Mouse (Mus musculus): ENCODE data around the gene 1700001C19Rik.

Gene 1700001C19Rik

GRCm38 (mm10) chr17:47462209-47462608 is 25.0 kb upstream of the 1700001C19Rik start:
- DNase-seq (ENCODE audit: low spot score in 2 of 2), result no peak

GRCm38 (mm10) chr17:47461688-47462087 is 24.5 kb upstream of the 1700001C19Rik start:
- no peak for DNase-seq (ENCODE audit: low spot score in 2 of 2)

GRCm38 (mm10) chr17:47459341-47459919 is 22.3 kb upstream of the 1700001C19Rik start:
- DNase-seq (ENCODE audit: low spot score in 2 of 2), result no peak

GRCm38 (mm10) chr17:47458936-47459335 is 21.8 kb upstream of the 1700001C19Rik start:
- no peak for DNase-seq (ENCODE audit: low spot score in 2 of 2)

GRCm38 (mm10) chr17:47458310-47458709 is 21.1 kb upstream of the 1700001C19Rik start:
- DNase-seq (ENCODE audit: low spot score in 2 of 2), result no peak

- DNase-seq (ENCODE audit: low spot score in 2 of 2), result no peak
These were observed 17.5 kb upstream of the 1700001C19Rik start for GRCm38 (mm10) chr17:47454675-47455074.

GRCm38 (mm10) chr17:47452886-47453285 is 15.7 kb upstream of the 1700001C19Rik start:
- DNase-seq (ENCODE audit: low spot score in 2 of 2), result no peak

GRCm38 (mm10) chr17:47450880-47451565 is 13.8 kb upstream of the 1700001C19Rik start:
- DNase-seq (ENCODE audit: low spot score in 2 of 2), result no peak

- no peak for DNase-seq (ENCODE audit: low spot score in 2 of 2)
These were observed 13.1 kb upstream of the 1700001C19Rik start for GRCm38 (mm10) chr17:47450239-47450638.

GRCm38 (mm10) chr17:47449432-47449831 is 12.3 kb upstream of the 1700001C19Rik start:
- no peak for DNase-seq (ENCODE audit: low spot score in 2 of 2)

- no peak for DNase-seq (ENCODE audit: low spot score in 2 of 2)
These were observed 11.6 kb upstream of the 1700001C19Rik start for GRCm38 (mm10) chr17:47448523-47449372.

GRCm38 (mm10) chr17:47446561-47446960 is 9.4 kb upstream of the 1700001C19Rik start:
- no peak for DNase-seq (ENCODE audit: low spot score in 2 of 2)

GRCm38 (mm10) chr17:47446025-47446424 is 8.8 kb upstream of the 1700001C19Rik start:
- DNase-seq (ENCODE audit: low spot score in 2 of 2), result no peak

- no peak for DNase-seq (ENCODE audit: low spot score in 2 of 2)
These were observed 8.3 kb upstream of the 1700001C19Rik start for GRCm38 (mm10) chr17:47445518-47445917.

GRCm38 (mm10) chr17:47444113-47444512 is 6.9 kb upstream of the 1700001C19Rik start:
- DNase-seq (ENCODE audit: low spot score in 2 of 2), result no peak

GRCm38 (mm10) chr17:47442271-47442670 is 5.1 kb upstream of the 1700001C19Rik start:
- DNase-seq (ENCODE audit: low spot score in 2 of 2), result no peak

GRCm38 (mm10) chr17:47441296-47442051 is 4.3 kb upstream of the 1700001C19Rik start:
- DNase-seq (ENCODE audit: low spot score in 2 of 2), result no peak

GRCm38 (mm10) chr17:47440359-47440890 is 3.2 kb upstream of the 1700001C19Rik start:
- DNase-seq (ENCODE audit: low spot score in 2 of 2), result no peak

- DNase-seq (ENCODE audit: low spot score in 2 of 2), result no peak
These were observed 2.3 kb upstream of the 1700001C19Rik start for GRCm38 (mm10) chr17:47439396-47440028.

- DNase-seq (ENCODE audit: low spot score in 2 of 2), result no peak
These were observed 1.4 kb upstream of the 1700001C19Rik start for GRCm38 (mm10) chr17:47438611-47439010.

Data from left cerebral cortex, adult 9 months (tissue).